Mouse (Mus musculus): ENCODE measurements around the gene Tmem256. TPM values are rescaled to one million over a fixed set of nuclear protein-coding genes. Genes with fewer than 3 reads are reported as not detected.

Tmem256 gene
- polyA plus RNA-seq, 1 experiment from 2014 or later, result 377 TPM

- Histone ChIP-seq H3K27ac (ENCODE audit: low read depth, low read length) (no peak overlapping the region), H3K4me1 (ENCODE audit: control insufficient read depth, insufficient read depth, low read length) (peaks cover 3% of the 10 kb centered on the region; the same call in 1 of the 2 replicates), H3K9ac (replicated peaks; ENCODE audit: low read depth, low read length) (no peak overlapping the region), H3K27me3 (ENCODE audit: control insufficient read depth, insufficient read depth, low read length) (no peaks in the 10 kb centered on the region), H3K9me3 (ENCODE audit: control insufficient read depth, low read length) (no peaks in the 10 kb centered on the region), H3K4me2 (ENCODE audit: low read depth, low read length) (no peak overlapping the region), H3K4me3 (ENCODE audit: low read depth, low read length) (no peak overlapping the region), H3K36me3 (ENCODE audit: control insufficient read depth, insufficient read depth, low read length) (no peaks in the 10 kb centered on the region)
- 84% methylated on average over 4 of the region's 4 CpGs for WGBS
- ATAC-seq (ENCODE audit: low read depth), result no peak
These were observed 34.1 kb downstream of the Tmem256 start for GRCm38 (mm10) chr11:69872451-69872850.

GRCm38 (mm10) chr11:69876186-69876585 is 37.9 kb downstream of the Tmem256 start:
- Histone ChIP-seq H3K9me3 (ENCODE audit: control insufficient read depth, low read length) (no peaks in the 10 kb centered on the region), H3K36me3 (ENCODE audit: control insufficient read depth, insufficient read depth, low read length) (no peaks in the 10 kb centered on the region), H3K9ac (replicated peaks; ENCODE audit: low read depth, low read length) (no peak overlapping the region), H3K27ac (ENCODE audit: low read depth, low read length) (no peak overlapping the region), H3K4me3 (ENCODE audit: low read depth, low read length) (no peak overlapping the region), H3K4me1 (ENCODE audit: control insufficient read depth, insufficient read depth, low read length) (peaks cover 5% of the 10 kb centered on the region; the same call in 1 of the 2 replicates), H3K27me3 (ENCODE audit: control insufficient read depth, insufficient read depth, low read length) (no peaks in the 10 kb centered on the region), H3K4me2 (ENCODE audit: low read depth, low read length) (no peak overlapping the region)
- no peak for ATAC-seq (ENCODE audit: low read depth)
- WGBS, result 71% methylated on average over 7 of the region's 7 CpGs

GRCm38 (mm10) chr11:69876867-69877266 is 38.6 kb downstream of the Tmem256 start:
- peaks cover 8% of the 10 kb centered on the region; the same call in 1 of the 2 replicates for H3K4me1 ChIP-seq (ENCODE audit: control insufficient read depth, insufficient read depth, low read length)
- H3K9ac ChIP-seq (replicated peaks; ENCODE audit: low read depth, low read length), result no peak overlapping the region
- peak overlapping the region; percentile 29 for H3K4me2 ChIP-seq (ENCODE audit: low read depth, low read length)
- no peak overlapping the region for H3K27ac ChIP-seq (ENCODE audit: low read depth, low read length)
- H3K36me3 ChIP-seq (ENCODE audit: control insufficient read depth, insufficient read depth, low read length), result no peaks in the 10 kb centered on the region
- ATAC-seq (ENCODE audit: low read depth), result no peak
- 3% methylated on average over 12 of the region's 12 CpGs for WGBS
- no peaks in the 10 kb centered on the region for H3K9me3 ChIP-seq (ENCODE audit: control insufficient read depth, low read length)
- no peaks in the 10 kb centered on the region for H3K27me3 ChIP-seq (ENCODE audit: control insufficient read depth, insufficient read depth, low read length)
- no peak overlapping the region for H3K4me3 ChIP-seq (ENCODE audit: low read depth, low read length)

- ATAC-seq (ENCODE audit: low read depth), result no peak
These were observed 39.6 kb downstream of the Tmem256 start, which contains the start of gene Tmem95 for GRCm38 (mm10) chr11:69877878-69878277. Gene Tmem95, minus strand, starts transcription at chr11:69878018.

GRCm38 (mm10) chr11:69878399-69878798 is 40.1 kb downstream of the Tmem256 start:
- ATAC-seq (ENCODE audit: low read depth), result no peak
- 88% methylated on average over 3 of the region's 3 CpGs for WGBS
- no peak overlapping the region for H3K9ac ChIP-seq (replicated peaks; ENCODE audit: low read depth, low read length)
- no peak overlapping the region for H3K4me3 ChIP-seq (ENCODE audit: low read depth, low read length)
- H3K4me1 ChIP-seq (ENCODE audit: control insufficient read depth, insufficient read depth, low read length), result peaks cover 8% of the 10 kb centered on the region; the same call in 1 of the 2 replicates
- H3K27ac ChIP-seq (ENCODE audit: low read depth, low read length), result no peak overlapping the region
- H3K36me3 ChIP-seq (ENCODE audit: control insufficient read depth, insufficient read depth, low read length), result no peaks in the 10 kb centered on the region
- H3K4me2 ChIP-seq (ENCODE audit: low read depth, low read length), result no peak overlapping the region; the same call in 1 of the 2 replicates
- H3K27me3 ChIP-seq (ENCODE audit: control insufficient read depth, insufficient read depth, low read length), result no peaks in the 10 kb centered on the region
- no peaks in the 10 kb centered on the region for H3K9me3 ChIP-seq (ENCODE audit: control insufficient read depth, low read length)

More at GRCm38 (mm10) chr11:69877878-69878277, 39.6 kb downstream of the Tmem256 start, which contains the start of gene Tmem95:
- Histone ChIP-seq H3K27ac (ENCODE audit: low read depth, low read length) (no peak within 1 kb of the TSS), H3K4me3 (ENCODE audit: low read depth, low read length) (no peak within 1 kb of the TSS), H3K4me1 (ENCODE audit: control insufficient read depth, insufficient read depth, low read length) (peaks cover 8% of the 10 kb centered on the region; the same call in 1 of the 2 replicates), H3K36me3 (ENCODE audit: control insufficient read depth, insufficient read depth, low read length) (no peaks in the 10 kb centered on the region), H3K27me3 (ENCODE audit: control insufficient read depth, insufficient read depth, low read length) (no peaks in the 10 kb centered on the region), H3K4me2 (ENCODE audit: low read depth, low read length) (peak within 1 kb of the TSS; percentile 29), H3K9ac (replicated peaks; ENCODE audit: low read depth, low read length) (no peak within 1 kb of the TSS), H3K9me3 (ENCODE audit: control insufficient read depth, low read length) (no peaks in the 10 kb centered on the region)
- WGBS, result 89% methylated on average over 11 of the region's 11 CpGs

GRCm38 (mm10) chr11:69878952-69879351 is 40.6 kb downstream of the Tmem256 start:
- H3K9me3 ChIP-seq (ENCODE audit: control insufficient read depth, low read length), result no peaks in the 10 kb centered on the region
- no peak overlapping the region for H3K4me3 ChIP-seq (ENCODE audit: low read depth, low read length)
- H3K4me2 ChIP-seq (ENCODE audit: low read depth, low read length), result no peak overlapping the region
- no peak overlapping the region for H3K9ac ChIP-seq (replicated peaks; ENCODE audit: low read depth, low read length)
- H3K4me1 ChIP-seq (ENCODE audit: control insufficient read depth, insufficient read depth, low read length), result peaks cover 8% of the 10 kb centered on the region; the same call in 1 of the 2 replicates
- 94% methylated on average over 6 of the region's 6 CpGs for WGBS
- H3K27me3 ChIP-seq (ENCODE audit: control insufficient read depth, insufficient read depth, low read length), result no peaks in the 10 kb centered on the region
- no peak for ATAC-seq (ENCODE audit: low read depth)
- H3K27ac ChIP-seq (ENCODE audit: low read depth, low read length), result no peak overlapping the region
- H3K36me3 ChIP-seq (ENCODE audit: control insufficient read depth, insufficient read depth, low read length), result no peaks in the 10 kb centered on the region

- Histone ChIP-seq H3K27me3 (ENCODE audit: control insufficient read depth, insufficient read depth, low read length) (no peaks in the 10 kb centered on the region), H3K27ac (ENCODE audit: low read depth, low read length) (no peak overlapping the region), H3K36me3 (ENCODE audit: control insufficient read depth, insufficient read depth, low read length) (no peaks in the 10 kb centered on the region), H3K4me1 (ENCODE audit: control insufficient read depth, insufficient read depth, low read length) (peaks cover 8% of the 10 kb centered on the region; the same call in 1 of the 2 replicates), H3K9me3 (ENCODE audit: control insufficient read depth, low read length) (no peaks in the 10 kb centered on the region), H3K9ac (replicated peaks; ENCODE audit: low read depth, low read length) (no peak overlapping the region), H3K4me3 (ENCODE audit: low read depth, low read length) (peak overlapping the region; percentile 38; the same call in 1 of the 2 replicates), H3K4me2 (ENCODE audit: low read depth, low read length) (peak overlapping the region; percentile 72)
- no peak for ATAC-seq (ENCODE audit: low read depth)
- WGBS, result 50% methylated on average over 15 of the region's 15 CpGs
These were observed 41.4 kb downstream of the Tmem256 start for GRCm38 (mm10) chr11:69879711-69880110.

GRCm38 (mm10) chr11:69880506-69880852 is 42.2 kb downstream of the Tmem256 start:
- no peak overlapping the region; the same call in 1 of the 2 replicates for H3K27ac ChIP-seq (ENCODE audit: low read depth, low read length)
- H3K9ac ChIP-seq (replicated peaks; ENCODE audit: low read depth, low read length), result peak overlapping the region; percentile 39
- no peaks in the 10 kb centered on the region for H3K36me3 ChIP-seq (ENCODE audit: control insufficient read depth, insufficient read depth, low read length)
- H3K9me3 ChIP-seq (ENCODE audit: control insufficient read depth, low read length), result no peaks in the 10 kb centered on the region
- peak overlapping the region; percentile 38 for H3K4me3 ChIP-seq (ENCODE audit: low read depth, low read length)
- under 1% methylated on average over 18 of the region's 18 CpGs for WGBS
- H3K27me3 ChIP-seq (ENCODE audit: control insufficient read depth, insufficient read depth, low read length), result no peaks in the 10 kb centered on the region
- peaks cover 8% of the 10 kb centered on the region; the same call in 1 of the 2 replicates for H3K4me1 ChIP-seq (ENCODE audit: control insufficient read depth, insufficient read depth, low read length)
- peak overlapping the region; percentile 72 for H3K4me2 ChIP-seq (ENCODE audit: low read depth, low read length)
- ATAC-seq (ENCODE audit: low read depth), result peak; percentile 38

- ATAC-seq (ENCODE audit: low read depth), result peak; percentile 81
These were observed 42.7 kb downstream of the Tmem256 start, which contains the start of gene Kctd11 for GRCm38 (mm10) chr11:69880853-69881603. Gene Kctd11, minus strand, starts transcription at chr11:69881406.

More at GRCm38 (mm10) chr11:69880853-69881603, 42.7 kb downstream of the Tmem256 start, which contains the start of gene Kctd11:
- Histone ChIP-seq H3K27ac (ENCODE audit: low read depth, low read length) (peak within 1 kb of the TSS; percentile 35), H3K36me3 (ENCODE audit: control insufficient read depth, insufficient read depth, low read length) (no peaks in the 10 kb centered on the region), H3K9ac (replicated peaks; ENCODE audit: low read depth, low read length) (peak within 1 kb of the TSS; percentile 39), H3K4me2 (ENCODE audit: low read depth, low read length) (peak within 1 kb of the TSS; percentile 72), H3K4me3 (ENCODE audit: low read depth, low read length) (peak within 1 kb of the TSS; percentile 38), H3K9me3 (ENCODE audit: control insufficient read depth, low read length) (no peaks in the 10 kb centered on the region), H3K4me1 (ENCODE audit: control insufficient read depth, insufficient read depth, low read length) (peaks cover 8% of the 10 kb centered on the region; the same call in 1 of the 2 replicates), H3K27me3 (ENCODE audit: control insufficient read depth, insufficient read depth, low read length) (no peaks in the 10 kb centered on the region)
- 1% methylated on average over 46 of the region's 46 CpGs for WGBS

Measured in neural tube, embryonic 14.5 days (tissue).